Mouse (Mus musculus): ENCODE results near the gene Tmem183a. TPM values are rescaled to one million over a fixed set of nuclear protein-coding genes. Genes with fewer than 3 reads are reported as not detected.

Gene Tmem183a
- polyA plus RNA-seq (2014; fragmentation: Nextera tagmentation; extraction: Ambion mirVana), result 134 and 140 TPM in 2 replicates

- Histone ChIP-seq H3K4me2 (replicated peaks) (peak within 1 kb of the TSS; percentile 88), H3K9me3 (ENCODE audit: control insufficient read depth, low read length) (no peaks in the 10 kb centered on the region), H3K9ac (peak within 1 kb of the TSS; percentile 99), H3K4me3 (replicated peaks; ENCODE audit: low read length) (peak within 1 kb of the TSS; percentile 95), H3K27me3 (ENCODE audit: control insufficient read depth, insufficient read depth, low read length) (no peaks in the 10 kb centered on the region), H3K27ac (peak within 1 kb of the TSS; percentile 85), H3K36me3 (replicated peaks; ENCODE audit: control insufficient read depth, insufficient read depth) (peaks cover 35% of the 10 kb centered on the region), H3K4me1 (replicated peaks; ENCODE audit: control insufficient read depth, insufficient read depth, low read length) (peaks cover 15% of the 10 kb centered on the region)
- ATAC-seq (ENCODE audit: low FRiP score) (peak; percentile 98), DNase-seq (ENCODE audit: low spot score) (peak; percentile 96)
- WGBS, result 0% methylated on average over 38 of the region's 38 CpGs
These were observed at the start of gene Tmem183a for GRCm38 (mm10) chr1:134361857-134362212. Gene Tmem183a, minus strand, starts transcription at chr1:134361979.

- H3K4me2 ChIP-seq (replicated peaks), result no peak overlapping the region
- H3K9ac ChIP-seq, result no peak overlapping the region
- peaks cover 6% of the 10 kb centered on the region; the same call in 1 of the 2 replicates for H3K36me3 ChIP-seq (replicated peaks; ENCODE audit: control insufficient read depth, insufficient read depth)
- H3K27me3 ChIP-seq (ENCODE audit: control insufficient read depth, insufficient read depth, low read length), result no peaks in the 10 kb centered on the region
- no peak for DNase-seq (ENCODE audit: low spot score)
- H3K4me1 ChIP-seq (replicated peaks; ENCODE audit: control insufficient read depth, insufficient read depth, low read length), result 0 out of 2 replicates have a peak, but pooled peaks cover 4% of the 10 kb centered on the region
- no peaks in the 10 kb centered on the region for H3K9me3 ChIP-seq (ENCODE audit: control insufficient read depth, low read length)
- no peak overlapping the region for H3K4me3 ChIP-seq (replicated peaks; ENCODE audit: low read length)
- 72% methylated on average over 8 of the region's 8 CpGs for WGBS
- no peak for ATAC-seq (ENCODE audit: low FRiP score)
- no peak overlapping the region for H3K27ac ChIP-seq
These were observed 46.3 kb upstream of the Tmem183a start for GRCm38 (mm10) chr1:134408080-134408479.

GRCm38 (mm10) chr1:134406414-134406771 lies 44.6 kb upstream of the Tmem183a start:
- WGBS, result 37% methylated on average over 8 of the region's 8 CpGs
- Histone ChIP-seq H3K27ac (no peak overlapping the region), H3K36me3 (replicated peaks; ENCODE audit: control insufficient read depth, insufficient read depth) (peaks cover 6% of the 10 kb centered on the region; the same call in 1 of the 2 replicates), H3K4me1 (replicated peaks; ENCODE audit: control insufficient read depth, insufficient read depth, low read length) (0 out of 2 replicates have a peak, but pooled peaks cover 4% of the 10 kb centered on the region), H3K4me3 (replicated peaks; ENCODE audit: low read length) (peak overlapping the region; percentile 58), H3K9ac (peak overlapping the region; percentile 69), H3K27me3 (ENCODE audit: control insufficient read depth, insufficient read depth, low read length) (no peaks in the 10 kb centered on the region), H3K4me2 (replicated peaks) (peak overlapping the region; percentile 83), H3K9me3 (ENCODE audit: control insufficient read depth, low read length) (no peaks in the 10 kb centered on the region)
- no peak for ATAC-seq (ENCODE audit: low FRiP score)
- no peak for DNase-seq (ENCODE audit: low spot score)

GRCm38 (mm10) chr1:134405509-134406413 lies 44.0 kb upstream of the Tmem183a start, which contains the start of gene Cyb5r1:
Gene Cyb5r1, plus strand, starts transcription at chr1:134405559.
- no peak within 1 kb of the TSS; the same call in 1 of the 2 replicates for H3K27ac ChIP-seq
- peak; percentile 92 for ATAC-seq (ENCODE audit: low FRiP score)
- peak within 1 kb of the TSS; percentile 83 for H3K4me2 ChIP-seq (replicated peaks)
- H3K4me3 ChIP-seq (replicated peaks; ENCODE audit: low read length), result peak within 1 kb of the TSS; percentile 58
- H3K9ac ChIP-seq, result peak within 1 kb of the TSS; percentile 69
- WGBS, result 1% methylated on average over 41 of the region's 43 CpGs
- peaks cover 6% of the 10 kb centered on the region; the same call in 1 of the 2 replicates for H3K36me3 ChIP-seq (replicated peaks; ENCODE audit: control insufficient read depth, insufficient read depth)
- peak; percentile 62 for DNase-seq (ENCODE audit: low spot score)
- no peaks in the 10 kb centered on the region for H3K9me3 ChIP-seq (ENCODE audit: control insufficient read depth, low read length)
- H3K27me3 ChIP-seq (ENCODE audit: control insufficient read depth, insufficient read depth, low read length), result no peaks in the 10 kb centered on the region
- 0 out of 2 replicates have a peak, but pooled peaks cover 4% of the 10 kb centered on the region for H3K4me1 ChIP-seq (replicated peaks; ENCODE audit: control insufficient read depth, insufficient read depth, low read length)

- DNase-seq (ENCODE audit: low spot score) (no peak), ATAC-seq (ENCODE audit: low FRiP score) (no peak)
- H3K4me2 ChIP-seq (replicated peaks), result no peak overlapping the region
- no peaks in the 10 kb centered on the region for H3K27me3 ChIP-seq (ENCODE audit: control insufficient read depth, insufficient read depth, low read length)
- no peak overlapping the region for H3K9ac ChIP-seq
- no peak overlapping the region for H3K4me3 ChIP-seq (replicated peaks; ENCODE audit: low read length)
- H3K9me3 ChIP-seq (ENCODE audit: control insufficient read depth, low read length), result no peaks in the 10 kb centered on the region
- H3K36me3 ChIP-seq (replicated peaks; ENCODE audit: control insufficient read depth, insufficient read depth), result no peaks in the 10 kb centered on the region
- 58% methylated on average over 5 of the region's 5 CpGs for WGBS
- H3K4me1 ChIP-seq (replicated peaks; ENCODE audit: control insufficient read depth, insufficient read depth, low read length), result no peaks in the 10 kb centered on the region
- no peak overlapping the region for H3K27ac ChIP-seq
These were observed 38.0 kb upstream of the Tmem183a start for GRCm38 (mm10) chr1:134399735-134400134.

- no peaks in the 10 kb centered on the region for H3K27me3 ChIP-seq (ENCODE audit: control insufficient read depth, insufficient read depth, low read length)
- no peaks in the 10 kb centered on the region for H3K9me3 ChIP-seq (ENCODE audit: control insufficient read depth, low read length)
- no peak overlapping the region for H3K4me3 ChIP-seq (replicated peaks; ENCODE audit: low read length)
- H3K36me3 ChIP-seq (replicated peaks; ENCODE audit: control insufficient read depth, insufficient read depth), result no peaks in the 10 kb centered on the region
- ATAC-seq (ENCODE audit: low FRiP score), result no peak
- 89% methylated on average over 12 of the region's 12 CpGs for WGBS
- H3K4me1 ChIP-seq (replicated peaks; ENCODE audit: control insufficient read depth, insufficient read depth, low read length), result no peaks in the 10 kb centered on the region
- H3K9ac ChIP-seq, result no peak overlapping the region
- no peak overlapping the region for H3K4me2 ChIP-seq (replicated peaks)
- H3K27ac ChIP-seq, result no peak overlapping the region
- DNase-seq (ENCODE audit: low spot score), result no peak
These were observed 36.4 kb upstream of the Tmem183a start for GRCm38 (mm10) chr1:134398210-134398609.

- no peak overlapping the region for H3K4me3 ChIP-seq (replicated peaks; ENCODE audit: low read length)
- DNase-seq (ENCODE audit: low spot score), result no peak
- H3K9me3 ChIP-seq (ENCODE audit: control insufficient read depth, low read length), result no peaks in the 10 kb centered on the region
- 60% methylated on average over 5 of the region's 5 CpGs for WGBS
- H3K4me2 ChIP-seq (replicated peaks), result no peak overlapping the region
- no peaks in the 10 kb centered on the region for H3K4me1 ChIP-seq (replicated peaks; ENCODE audit: control insufficient read depth, insufficient read depth, low read length)
- H3K27ac ChIP-seq, result no peak overlapping the region
- no peaks in the 10 kb centered on the region for H3K27me3 ChIP-seq (ENCODE audit: control insufficient read depth, insufficient read depth, low read length)
- no peaks in the 10 kb centered on the region for H3K36me3 ChIP-seq (replicated peaks; ENCODE audit: control insufficient read depth, insufficient read depth)
- no peak overlapping the region for H3K9ac ChIP-seq
- ATAC-seq (ENCODE audit: low FRiP score), result no peak
These were observed 32.0 kb upstream of the Tmem183a start for GRCm38 (mm10) chr1:134393827-134394226.

GRCm38 (mm10) chr1:134385666-134386065 lies 23.9 kb upstream of the Tmem183a start, which contains the start of gene 4933406M09Rik:
Gene 4933406M09Rik, plus strand, starts transcription at chr1:134385940.
- H3K9ac ChIP-seq, result no peak within 1 kb of the TSS
- H3K9me3 ChIP-seq (ENCODE audit: control insufficient read depth, low read length), result no peaks in the 10 kb centered on the region
- H3K4me1 ChIP-seq (replicated peaks; ENCODE audit: control insufficient read depth, insufficient read depth, low read length), result no peaks in the 10 kb centered on the region
- 0 out of 2 replicates have a peak, but pooled peaks cover 4% of the 10 kb centered on the region for H3K27me3 ChIP-seq (ENCODE audit: control insufficient read depth, insufficient read depth, low read length)
- ATAC-seq (ENCODE audit: low FRiP score), result no peak
- no peak within 1 kb of the TSS for H3K4me3 ChIP-seq (replicated peaks; ENCODE audit: low read length)
- no peaks in the 10 kb centered on the region for H3K36me3 ChIP-seq (replicated peaks; ENCODE audit: control insufficient read depth, insufficient read depth)
- WGBS, result 94% methylated on average over 1 of the region's 1 CpGs
- no peak for DNase-seq (ENCODE audit: low spot score)
- H3K27ac ChIP-seq, result no peak within 1 kb of the TSS
- no peak within 1 kb of the TSS for H3K4me2 ChIP-seq (replicated peaks)

- ATAC-seq (ENCODE audit: low FRiP score), result no peak
These were observed 23.4 kb upstream of the Tmem183a start for GRCm38 (mm10) chr1:134385176-134385575.

More at GRCm38 (mm10) chr1:134385176-134385575, 23.4 kb upstream of the Tmem183a start:
- H3K36me3 ChIP-seq (replicated peaks; ENCODE audit: control insufficient read depth, insufficient read depth), result no peaks in the 10 kb centered on the region
- H3K4me2 ChIP-seq (replicated peaks), result no peak overlapping the region
- H3K4me1 ChIP-seq (replicated peaks; ENCODE audit: control insufficient read depth, insufficient read depth, low read length), result no peaks in the 10 kb centered on the region
- H3K9me3 ChIP-seq (ENCODE audit: control insufficient read depth, low read length), result no peaks in the 10 kb centered on the region
- no peak overlapping the region for H3K4me3 ChIP-seq (replicated peaks; ENCODE audit: low read length)
- no peak overlapping the region for H3K9ac ChIP-seq
- 0 out of 2 replicates have a peak, but pooled peaks cover 4% of the 10 kb centered on the region for H3K27me3 ChIP-seq (ENCODE audit: control insufficient read depth, insufficient read depth, low read length)
- no peak overlapping the region for H3K27ac ChIP-seq
- no peak for DNase-seq (ENCODE audit: low spot score)

Data from hindbrain, embryonic 14.5 days (tissue).